Mouse (Mus musculus) B cell, adult (primary cell): ENCODE results near the gene Mea1. TPM values are rescaled to one million over a fixed set of nuclear protein-coding genes. Genes with fewer than 3 reads are reported as not detected.

Experiments
- total RNA-seq: library from RNA; stranded (reverse); gene quantifications from 4 replicates; pipeline ENCODE4 v1.2.4, GENCODE M21; 2023; ENCODE audit not compliant: inconsistent age

The Mea1 gene
- total RNA-seq: 52.8 to 63.9 TPM (median 58.1 TPM) in 4 replicates

GRCm38 (mm10) chr17:46678416-46678815 is at the start of gene Mea1:
TSS of gene Mea1 (plus strand) at chr17:46678793.

GRCm38 (mm10) chr17:46645561-46646321 is 32.9 kb upstream of the Mea1 start, which contains the start of the genes Klc4 and Mrpl2:
TSS of gene Klc4 (minus strand) at chr17:46646022.
TSS of gene Mrpl2 (plus strand) at chr17:46646229.

DNA sequence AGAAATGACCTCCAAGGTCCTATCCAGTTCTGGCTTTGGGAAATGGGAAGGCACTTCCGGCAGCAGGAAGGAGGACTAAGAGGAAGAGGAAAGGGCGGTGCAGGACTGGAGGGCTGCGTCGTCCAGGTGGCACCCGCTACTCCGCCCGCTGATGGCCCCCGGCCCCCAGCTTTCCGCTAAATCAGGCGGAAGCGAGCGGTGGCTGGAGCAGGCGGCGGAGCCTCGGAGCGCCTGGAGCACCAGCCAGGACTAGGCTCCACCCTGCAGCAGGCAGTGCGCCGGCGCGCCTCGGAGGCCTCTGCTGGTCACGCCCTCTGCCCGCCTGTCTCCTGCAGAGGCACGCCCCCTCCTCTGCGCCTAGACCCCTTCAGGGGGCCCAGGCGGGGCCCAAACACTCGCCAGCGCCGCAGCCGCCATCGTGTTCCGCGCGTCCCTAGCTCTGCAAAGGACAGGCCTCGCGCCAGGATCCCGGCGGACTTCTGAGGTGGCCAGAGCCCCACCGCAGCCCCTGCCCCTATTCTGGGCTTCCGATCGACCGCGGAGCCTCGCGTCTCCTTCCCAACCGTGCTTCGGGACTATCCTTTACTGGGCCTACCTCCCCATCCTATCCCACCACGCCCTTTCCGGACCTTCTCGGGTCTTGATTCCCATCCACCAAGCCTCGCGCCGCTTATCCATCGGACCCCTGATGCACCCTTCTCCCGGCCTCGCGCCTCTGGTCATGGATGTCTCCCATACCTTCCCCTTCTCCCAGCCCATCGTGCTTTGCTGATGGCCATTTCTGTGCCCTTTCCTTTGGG is 28.2 kb upstream of the Mea1 start, which contains the start of gene Cul7:
TSS of gene Cul7 (plus strand) at position 106 of the 800 bp plus-strand sequence.

DNA sequence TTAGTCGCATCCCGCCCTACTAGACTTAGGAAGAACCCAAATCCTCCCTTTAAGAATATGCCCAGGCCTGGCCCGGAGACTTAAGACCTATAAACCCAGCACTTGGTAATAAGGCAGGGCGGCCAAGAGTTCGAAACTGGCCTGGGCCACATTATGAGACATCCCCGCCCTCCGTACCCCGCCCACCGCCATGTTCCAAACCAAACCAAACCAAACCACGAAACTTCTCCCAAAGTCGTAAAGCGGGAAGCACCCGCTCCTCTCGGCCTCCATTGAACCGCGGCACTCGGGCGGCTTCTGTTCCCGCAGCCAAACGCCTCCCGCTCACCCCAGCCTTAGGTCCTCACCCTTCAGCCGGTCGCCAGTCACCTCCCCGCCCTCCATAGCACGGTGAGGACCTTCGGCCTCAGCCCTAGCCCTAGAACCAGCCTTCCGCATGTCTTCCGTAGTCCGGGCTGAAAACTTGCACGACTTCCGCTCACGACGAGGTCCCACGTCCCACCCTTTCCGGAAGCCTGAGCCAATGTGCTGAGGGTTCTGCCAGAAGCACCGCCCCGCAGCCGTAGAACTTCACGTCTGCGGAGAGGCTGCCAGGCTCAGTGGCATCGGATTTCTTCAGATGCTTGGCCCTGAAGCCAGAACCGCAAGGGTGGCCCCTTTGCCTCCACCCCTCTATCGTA is 4.6 kb upstream of the Mea1 start, which contains the start of gene Rrp36:
TSS of gene Rrp36 (minus strand) at position 503 of the 680 bp plus-strand sequence.

GRCm38 (mm10) chr17:46680760-46681373 is 2.3 kb downstream of the Mea1 start, which contains the start of gene Klhdc3:
TSS of gene Klhdc3 (minus strand) at chr17:46680914.

DNA sequence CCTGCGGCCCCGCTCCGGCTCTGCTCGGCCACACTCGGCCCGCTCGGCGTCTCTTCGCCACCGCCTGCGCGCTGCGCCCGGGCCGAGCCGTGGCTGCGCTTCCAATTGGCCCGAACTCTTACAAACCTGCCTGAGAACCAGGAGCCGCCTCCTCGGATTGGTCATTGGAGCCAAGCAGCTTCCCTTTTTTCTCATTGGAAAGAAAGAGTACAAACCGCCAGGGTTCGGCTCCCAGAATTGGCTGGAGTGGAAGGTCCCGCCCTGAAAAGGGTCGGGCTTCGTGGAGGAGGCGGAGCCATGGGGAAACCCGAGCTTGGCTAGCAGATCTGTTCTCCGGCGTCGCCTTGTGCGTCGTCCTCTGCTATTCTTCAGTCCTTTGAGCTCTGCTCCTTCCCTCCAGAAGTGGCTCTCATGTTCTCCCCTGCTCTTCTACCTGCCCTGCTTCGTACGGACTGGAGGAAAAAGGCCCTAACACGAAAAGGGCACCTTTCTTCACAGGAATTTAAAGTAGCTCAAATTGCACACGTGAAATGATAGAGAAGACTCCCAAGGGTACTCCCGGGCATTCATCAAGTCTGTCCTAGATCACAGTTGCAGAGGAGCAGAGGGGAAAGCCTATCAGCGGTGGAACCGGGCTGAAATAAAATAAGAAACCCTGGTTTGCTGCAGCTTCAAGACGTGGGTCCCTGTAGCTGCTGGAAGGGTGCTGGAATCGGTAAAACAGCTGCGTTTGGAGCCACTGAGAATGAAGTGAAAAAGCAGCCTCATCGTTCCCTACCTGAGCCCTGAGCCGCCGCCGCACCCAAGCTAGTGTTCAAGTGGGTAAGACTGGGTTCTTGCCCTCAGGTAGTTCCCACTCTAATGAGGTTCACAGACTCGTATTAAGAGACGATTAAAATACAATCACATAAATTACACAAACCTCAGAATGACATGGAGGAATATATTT is 26.6 kb downstream of the Mea1 start, which contains the start of gene Ppp2r5d:
TSS of gene Ppp2r5d (minus strand) at position 225 of the 949 bp plus-strand sequence.

GRCm38 (mm10) chr17:46710959-46711597 is 32.5 kb downstream of the Mea1 start, which contains the start of gene Pex6:
TSS of gene Pex6 (plus strand) at chr17:46711463.

DNA sequence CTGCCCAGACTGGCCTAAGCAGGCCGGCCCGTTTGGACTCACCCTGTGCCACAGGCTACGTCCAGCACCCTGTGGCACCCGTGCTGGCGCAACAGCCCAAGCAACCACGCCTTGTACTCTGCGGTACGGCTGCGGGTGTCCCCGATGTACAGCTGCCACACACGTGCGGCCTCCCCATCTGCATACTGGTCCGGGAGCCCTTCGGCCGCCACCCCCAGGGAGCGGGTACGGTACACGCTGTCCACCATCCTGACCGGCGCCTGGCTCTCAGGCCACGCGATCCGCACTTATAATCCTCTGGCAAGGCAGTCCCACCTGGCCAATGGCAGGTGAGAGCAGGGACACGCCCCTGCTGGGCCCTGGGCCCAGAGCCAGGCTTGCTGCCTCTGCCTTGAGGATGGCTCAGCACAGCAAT is 50.3 kb downstream of the Mea1 start, which contains the start of gene Gnmt:
TSS of gene Gnmt (minus strand) at position 265 of the 415 bp plus-strand sequence.

Other genes starting within 250 kb of the Mea1 start
- gene Crip3, start 249.9 kb upstream of the Mea1 start, total RNA-seq: 5.9 to 11.1 TPM (median 7.5 TPM) in 4 replicates
- gene Slc22a7, start 240.3 kb upstream of the Mea1 start, total RNA-seq: not detected in 4 replicates
- gene Ttbk1, start 191.1 kb upstream of the Mea1 start, total RNA-seq: 2.7 to 5.4 TPM (median 3.9 TPM) in 4 replicates
- gene Dnph1, start 182.1 kb upstream of the Mea1 start, total RNA-seq: 0.45 to 0.71 TPM in 2 of 4 replicates, not detected in the others
- gene Cul9, start 132.4 kb upstream of the Mea1 start, total RNA-seq: 14.3 to 16.9 TPM (median 15.9 TPM) in 4 replicates
- gene Srf, start 122.6 kb upstream of the Mea1 start, total RNA-seq: 84.2 to 96.1 TPM (median 88.7 TPM) in 4 replicates
- gene Ptk7, start 49.3 kb upstream of the Mea1 start, total RNA-seq: 0.13 TPM in 1 of 4 replicates, not detected in the others
- gene Klc4, start 32.8 kb upstream of the Mea1 start, total RNA-seq: 18.5 to 22.0 TPM (median 20.3 TPM) in 4 replicates
- gene Mrpl2, start 32.6 kb upstream of the Mea1 start, total RNA-seq: 29.4 to 53.4 TPM (median 41.9 TPM) in 4 replicates
- 7.4 to 8.4 TPM (median 7.9 TPM) in 4 replicates for gene Cul7, start 28.5 kb upstream of the Mea1 start, total RNA-seq
- 27.0 to 30.6 TPM (median 29.4 TPM) in 4 replicates for gene Rrp36, start 4.4 kb upstream of the Mea1 start, total RNA-seq
- gene Klhdc3, start 2.1 kb downstream of the Mea1 start, total RNA-seq: 42.4 to 50.0 TPM (median 44.6 TPM) in 4 replicates
- 33.1 to 41.3 TPM (median 38.7 TPM) in 4 replicates for gene Ppp2r5d, start 26.3 kb downstream of the Mea1 start, total RNA-seq
- gene Pex6, start 32.7 kb downstream of the Mea1 start, total RNA-seq: 38.2 to 46.1 TPM (median 39.9 TPM) in 4 replicates
- gene Gnmt, start 50.4 kb downstream of the Mea1 start, total RNA-seq: 3.9 to 6.1 TPM (median 5.1 TPM) in 4 replicates
- 154 to 156 TPM (median 155 TPM) in 4 replicates for gene Cnpy3, start 73.4 kb downstream of the Mea1 start, total RNA-seq
- gene Ptcra, start 84.9 kb downstream of the Mea1 start, total RNA-seq: not detected in 4 replicates
- 16.6 to 24.2 TPM (median 19.2 TPM) in 4 replicates for gene 2310039H08Rik, start 93.8 kb downstream of the Mea1 start, total RNA-seq
- gene Rpl7l1, start 103.9 kb downstream of the Mea1 start, total RNA-seq: 67.4 to 80.7 TPM (median 74.5 TPM) in 4 replicates
- 99.1 to 112 TPM (median 104 TPM) in 4 replicates for gene Bicral, start 179.7 kb downstream of the Mea1 start, total RNA-seq
- 11.4 to 15.4 TPM (median 12.9 TPM) in 4 replicates for gene Tbcc, start 211.9 kb downstream of the Mea1 start, total RNA-seq
- gene Prph2, start 231.7 kb downstream of the Mea1 start, total RNA-seq: not detected in 4 replicates